Mouse (Mus musculus) bone marrow, adult 2 months (tissue): ENCODE measurements at regions not wholly inside any gene's neighbourhood (a gene's known extent, or its start where the extent isn't known, plus 50 kb on each side); places are given as distances from the start of the nearest gene placed in this dataset.

Source experiments
- CTCF ChIP-seq: fragments of 200-500 bp; IDR thresholded peaks from 2 replicates; pipeline ENCODE4 v1.5.1; 2011; ENCODE audit warnings: low read length, control low read depth; ENCODE audit not compliant: control insufficient read depth, insufficient read depth
- POLR2A ChIP-seq: fragments of 200-500 bp; IDR thresholded peaks from 2 replicates; pipeline ENCODE4 v1.6.1; 2011; ENCODE audit warnings: low read depth, mild to moderate bottlenecking, control low read depth, low read length, borderline replicate concordance; ENCODE audit not compliant: control insufficient read depth

DNA sequence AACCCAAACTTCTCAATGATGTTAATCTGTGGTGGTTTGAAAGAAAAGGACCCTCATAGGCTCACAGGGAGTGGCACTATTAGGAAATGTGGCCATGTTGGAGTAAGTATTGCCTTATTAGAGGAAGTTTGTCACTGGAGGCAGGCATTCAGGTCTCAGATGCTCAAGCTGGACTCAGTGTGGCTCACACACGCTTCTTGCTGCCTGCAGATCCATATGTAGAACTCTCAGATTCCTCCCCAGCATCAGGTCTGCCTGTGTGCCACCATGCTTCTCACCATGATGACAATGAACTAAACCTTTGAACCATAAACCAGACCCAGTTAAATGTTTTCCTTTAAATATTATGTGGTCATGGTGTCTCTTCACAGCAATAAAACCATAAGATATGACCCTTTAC is 104.7 kb upstream of the Tbl1xr1 start:
- no peak for TF ChIP-seq POLR2A
- TF ChIP-seq CTCF: no peak
